Mouse (Mus musculus): ENCODE results near the gene Zkscan17.

DNA sequence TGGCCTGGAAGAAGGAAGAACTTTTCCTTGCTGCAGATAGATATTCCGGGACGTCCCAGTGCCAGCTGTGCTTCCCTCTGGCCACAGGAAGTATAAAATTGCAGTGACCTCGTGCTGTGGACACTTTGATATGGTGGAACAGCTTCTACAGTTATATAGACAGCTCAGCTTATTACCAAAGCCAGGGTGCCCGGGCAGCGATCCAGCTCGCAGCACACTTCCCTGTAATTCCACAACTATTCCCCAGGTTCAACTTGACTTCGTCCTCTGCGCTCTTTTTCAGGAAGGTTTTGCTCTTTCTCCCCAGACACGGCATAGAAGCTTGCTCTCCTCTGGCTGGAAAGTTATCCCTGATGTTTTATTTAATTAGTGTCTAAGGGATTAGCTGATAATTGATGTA is 49.2 kb upstream of the Zkscan17 start:
- TF ChIP-seq USF1 (IDR thresholded peaks at IDR 0.05; ENCODE audit: low read depth, low read length) (no peak), CTCF (conservative IDR thresholded peaks at IDR 0.05 in 1 of 2, IDR thresholded peaks at IDR 0.05 in 1 of 2; ENCODE audit: low read depth in 2 of 2, low read length in 2 of 2) (no peak), RAD21 (IDR thresholded peaks at IDR 0.05; ENCODE audit: low read depth, low read length) (no peak), POLR2A (IDR thresholded peaks at IDR 0.05; ENCODE audit: low read depth, low read length) (no peak), SIN3A (IDR thresholded peaks at IDR 0.05; ENCODE audit: low read length) (no peak), ELF1 (IDR thresholded peaks at IDR 0.05; ENCODE audit: low read depth, low read length) (no peak), MAFK (IDR thresholded peaks at IDR 0.05; ENCODE audit: insufficient replicate concordance, low read length) (no peak), HCFC1 (IDR thresholded peaks at IDR 0.05; ENCODE audit: low read depth, low read length) (no peak), IRF4 (IDR thresholded peaks at IDR 0.05; ENCODE audit: low read depth, low read length) (no peak)
